Mouse (Mus musculus) spleen, postnatal 36 days (tissue): ENCODE data around the gene Creb3l1.

ENCODE experiments used
- DNase-seq, 2 experiments: peaks; one replicate each; pipeline ENCODE4 v3.0.0; 2022; ENCODE audit warnings: low spot score in 2 of 2, mixed read lengths in 1 of 2

Gene Creb3l1

DNA sequence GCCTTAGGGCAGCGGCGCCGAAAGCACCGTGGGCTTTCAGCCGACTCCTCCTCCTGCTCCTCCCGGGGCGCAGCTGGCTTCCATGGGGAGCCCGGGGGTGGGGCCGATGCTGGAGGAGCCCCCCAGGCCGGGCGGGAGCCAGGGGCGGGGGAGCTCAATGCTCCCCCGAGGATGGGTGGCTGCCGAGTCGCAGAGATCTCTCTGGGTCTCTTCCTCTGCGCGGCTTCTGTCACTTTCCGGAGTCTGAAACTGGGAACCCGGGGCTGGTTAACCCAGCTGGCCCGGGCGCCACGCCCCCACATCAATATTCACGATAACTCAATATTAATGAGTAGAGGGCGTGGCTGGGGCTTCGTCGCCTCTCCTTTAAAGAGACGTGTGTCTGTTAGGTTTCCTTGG is at the start of gene Creb3l1:
Gene Creb3l1, minus strand, starts transcription at position 229 of the 399 bp plus-strand sequence.
- DNase-seq: peak; percentile 27 to 46

- DNase-seq: no peak
Measured at GRCm38 (mm10) chr2:92071143-92071542, 46.8 kb upstream of the Creb3l1 start.

DNA sequence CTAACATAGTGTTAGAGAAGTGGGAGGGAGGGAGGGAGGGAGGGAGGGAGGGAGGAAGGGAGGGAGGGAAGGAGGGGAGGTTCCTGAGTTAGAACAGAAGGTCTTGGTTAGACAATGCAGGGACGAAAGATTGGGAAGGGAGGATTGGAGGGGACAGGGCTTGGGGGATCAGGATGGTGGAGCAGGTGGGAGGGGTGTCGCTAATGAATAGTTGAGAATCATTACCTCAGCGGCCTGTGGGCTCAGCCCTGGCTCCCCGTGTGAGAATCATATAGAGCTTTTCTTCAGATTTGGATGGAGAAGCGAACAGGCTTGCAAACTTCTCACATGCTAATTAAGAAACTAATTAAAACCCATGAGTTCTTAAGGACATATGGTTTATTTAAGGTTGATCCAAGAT is 45.3 kb upstream of the Creb3l1 start:
- no peak for DNase-seq

DNA sequence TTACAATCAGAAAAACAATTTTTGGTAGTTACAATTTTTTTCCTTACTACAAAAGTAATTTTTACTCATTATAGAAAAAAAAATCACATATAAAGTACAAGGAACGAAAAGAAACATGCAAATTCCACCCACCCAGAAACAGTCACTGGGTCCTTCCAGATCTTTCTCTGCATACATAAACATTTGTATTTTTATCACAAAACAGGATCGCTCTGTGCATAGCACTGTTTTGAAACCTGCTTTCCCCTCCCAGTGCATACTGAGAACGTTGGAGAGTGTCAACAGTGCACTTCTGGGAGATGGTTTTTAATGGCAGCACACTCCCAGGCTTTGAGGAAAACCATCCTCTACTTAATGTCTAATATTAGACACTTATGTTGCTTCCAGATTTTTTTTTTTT is 43.3 kb upstream of the Creb3l1 start:
- DNase-seq: no peak

DNA sequence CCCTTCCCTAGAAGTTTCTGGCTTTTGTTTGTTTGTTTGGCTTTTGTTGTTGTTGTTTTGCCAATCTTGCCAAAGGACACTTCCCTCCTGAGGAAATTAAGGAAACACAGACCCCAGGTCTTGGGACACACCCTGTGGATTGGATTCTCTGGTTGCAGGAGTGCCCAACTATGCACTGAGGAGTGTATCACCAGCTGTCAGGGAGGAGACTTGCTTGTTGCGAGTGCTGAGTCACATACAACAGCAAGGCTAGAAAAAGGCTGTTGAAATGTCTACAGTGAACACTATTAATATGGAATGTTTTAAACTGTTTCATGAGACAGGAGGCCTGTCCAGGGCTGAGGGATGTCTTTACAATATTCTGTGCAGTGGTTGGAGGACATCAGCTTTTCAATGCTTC is 42.6 kb upstream of the Creb3l1 start:
- no peak for DNase-seq

- no peak for DNase-seq
Measured at GRCm38 (mm10) chr2:92065938-92066337, 41.6 kb upstream of the Creb3l1 start.

GRCm38 (mm10) chr2:92065269-92065888 is 41.1 kb upstream of the Creb3l1 start:
- DNase-seq: peak in 1 of 2 experiments; percentile 1

DNA sequence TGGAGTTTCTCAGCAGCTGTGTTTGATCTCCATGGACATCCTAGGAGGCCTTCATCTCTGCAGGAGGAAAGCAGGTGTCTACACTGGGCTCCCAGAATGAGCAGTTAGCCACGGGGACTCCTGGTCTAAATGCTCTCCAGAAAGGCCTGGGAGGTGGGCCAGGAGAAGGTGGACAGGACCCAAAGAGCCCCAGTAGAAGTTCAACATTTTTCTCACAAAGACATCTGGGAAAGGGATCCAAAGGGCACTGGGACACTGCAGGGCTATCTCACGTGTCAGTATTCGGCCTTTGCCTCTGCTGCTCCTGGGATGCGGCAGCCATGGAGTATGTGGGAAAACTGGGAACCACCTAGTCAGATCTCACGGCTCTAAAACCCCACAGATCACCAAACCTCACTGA is 38.8 kb upstream of the Creb3l1 start:
- DNase-seq: no peak

DNA sequence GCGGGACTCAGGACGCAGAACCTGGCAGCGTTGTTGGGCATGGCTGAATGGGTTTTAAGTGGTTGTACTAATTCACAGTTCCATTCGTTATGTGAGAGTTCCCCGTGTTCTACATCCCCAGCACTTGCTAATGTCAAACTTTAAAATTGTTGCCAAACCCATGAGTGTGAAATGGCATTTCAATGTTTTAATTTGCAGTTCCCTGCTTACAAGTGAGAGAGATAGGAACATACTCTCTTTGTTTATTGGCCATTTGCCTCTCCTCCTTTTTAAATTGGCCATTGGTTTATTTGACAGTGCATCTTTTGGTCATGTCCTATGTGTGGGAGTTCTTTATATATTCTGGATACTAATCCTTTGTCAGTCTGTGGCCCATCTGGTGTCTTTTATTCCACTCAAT is 37.0 kb upstream of the Creb3l1 start:
- DNase-seq: no peak

DNA sequence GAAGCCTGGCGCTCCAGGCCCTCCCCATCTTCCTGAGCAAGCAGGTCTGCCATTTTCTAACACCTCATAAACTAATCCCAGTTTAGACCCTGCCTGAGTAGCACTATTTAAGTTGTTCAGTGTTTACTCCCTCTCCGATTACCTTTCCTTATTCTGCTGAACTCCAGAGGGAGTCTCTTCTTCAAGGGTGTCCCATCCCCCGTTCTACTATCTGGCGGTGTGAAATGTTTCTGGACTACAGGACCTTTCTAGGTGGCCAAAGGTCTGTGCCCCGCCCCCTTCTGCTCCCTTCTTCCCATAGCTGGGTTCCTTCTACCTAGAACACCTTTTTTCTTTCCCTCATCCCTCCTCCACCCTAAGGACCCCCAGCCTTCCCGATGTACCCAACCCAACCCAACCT is 36.0 kb upstream of the Creb3l1 start:
- no peak for DNase-seq

DNA sequence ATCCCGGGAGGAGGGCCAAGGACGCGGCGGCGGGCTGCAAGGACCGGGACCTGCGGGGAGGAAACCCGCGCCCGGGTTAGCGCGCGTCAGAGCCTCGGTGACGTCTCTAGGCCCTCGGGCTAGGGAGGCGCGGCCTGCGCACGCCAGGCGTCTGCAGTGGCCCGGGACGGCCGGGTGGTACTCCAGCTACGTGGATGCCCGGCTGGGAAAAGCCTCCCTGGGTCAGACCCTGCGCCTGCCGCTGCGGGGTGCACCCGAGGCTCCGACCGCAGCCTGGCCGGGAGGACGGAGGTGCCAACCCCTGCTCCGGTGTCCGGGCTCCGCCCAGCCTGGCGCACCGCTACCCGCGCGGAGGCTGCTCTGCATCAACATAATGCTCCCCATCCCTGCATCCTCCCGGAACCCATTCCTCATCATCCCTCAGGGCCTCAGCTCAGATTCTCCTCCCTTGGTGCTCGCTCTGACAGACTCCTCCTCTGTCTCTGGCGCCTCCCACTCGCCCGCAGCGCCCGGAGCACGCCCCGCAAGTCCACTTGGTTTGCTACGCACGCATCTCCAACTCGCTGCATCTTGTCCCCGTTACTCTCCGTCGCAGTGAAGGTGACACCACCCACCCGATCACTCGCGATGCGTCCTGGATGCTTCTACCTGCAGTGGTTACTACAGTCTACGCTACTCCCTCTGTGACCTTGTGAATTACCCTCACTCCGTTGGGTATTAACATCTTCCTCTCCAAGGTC is 35.3 kb upstream of the Creb3l1 start:
- peak in 1 of 2 experiments; percentile 5 for DNase-seq

DNA sequence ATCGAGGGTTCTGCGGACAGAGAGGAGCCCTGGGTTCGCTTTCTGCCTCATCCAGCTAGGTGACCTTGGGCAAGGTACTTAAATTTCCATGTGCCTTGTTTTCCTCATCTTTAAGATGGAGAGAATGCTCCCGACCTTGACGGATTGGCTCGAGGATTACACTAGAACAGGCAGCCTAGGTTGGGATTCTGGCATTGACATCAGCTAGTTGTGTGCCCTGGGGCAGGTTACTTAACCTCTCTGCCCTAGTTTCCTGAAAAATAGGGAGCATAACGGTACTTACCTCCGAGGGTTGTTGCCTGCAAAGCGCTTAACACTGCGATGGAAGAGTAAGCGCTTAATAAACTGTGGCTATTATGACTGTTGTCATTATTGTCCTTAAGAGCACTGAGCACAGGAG is 34.6 kb upstream of the Creb3l1 start:
- DNase-seq: no peak

DNA sequence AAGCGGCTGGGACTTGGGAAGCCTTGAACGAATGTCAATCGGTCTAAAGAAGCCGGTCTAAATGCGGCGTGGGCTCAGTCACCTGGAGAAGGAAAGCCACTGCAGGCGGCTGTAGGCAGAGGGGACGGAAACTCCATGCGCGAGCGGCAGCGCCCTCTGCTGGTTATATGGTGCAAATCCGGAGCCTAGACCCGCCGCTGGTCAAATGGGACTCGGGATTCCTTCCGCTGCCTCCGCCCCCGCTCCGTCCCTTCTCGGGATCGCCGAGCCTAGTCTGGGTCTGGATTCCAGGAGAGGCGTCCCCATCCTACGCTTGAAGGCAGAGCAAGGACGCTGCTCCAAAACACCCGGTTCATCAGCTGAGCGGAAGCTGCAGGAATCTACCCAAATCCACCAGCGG is 34.2 kb upstream of the Creb3l1 start:
- peak; percentile 57 to 64 for DNase-seq

DNA sequence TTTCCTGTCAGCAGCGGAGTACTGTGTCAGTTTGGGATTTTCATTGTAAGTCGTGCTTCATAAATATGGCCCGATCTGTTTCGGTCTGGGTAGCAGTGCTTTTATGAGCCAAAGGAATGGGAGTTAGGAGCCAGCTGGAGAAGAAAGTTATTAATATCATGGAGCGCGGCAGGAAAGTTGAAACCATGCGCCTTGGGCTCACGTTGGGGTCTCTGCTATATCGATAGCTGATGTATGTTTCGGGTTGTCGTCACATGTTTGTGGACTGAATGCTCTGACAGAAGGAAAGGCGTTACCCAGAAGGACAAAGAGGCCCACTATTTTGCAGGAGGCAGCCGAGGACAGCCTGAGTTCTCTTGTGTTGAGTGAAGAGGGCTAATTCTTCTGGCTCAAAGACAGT is 32.5 kb upstream of the Creb3l1 start:
- DNase-seq: no peak

GRCm38 (mm10) chr2:92055831-92056236 is 31.5 kb upstream of the Creb3l1 start:
- DNase-seq: peak; percentile 6 to 21

DNA sequence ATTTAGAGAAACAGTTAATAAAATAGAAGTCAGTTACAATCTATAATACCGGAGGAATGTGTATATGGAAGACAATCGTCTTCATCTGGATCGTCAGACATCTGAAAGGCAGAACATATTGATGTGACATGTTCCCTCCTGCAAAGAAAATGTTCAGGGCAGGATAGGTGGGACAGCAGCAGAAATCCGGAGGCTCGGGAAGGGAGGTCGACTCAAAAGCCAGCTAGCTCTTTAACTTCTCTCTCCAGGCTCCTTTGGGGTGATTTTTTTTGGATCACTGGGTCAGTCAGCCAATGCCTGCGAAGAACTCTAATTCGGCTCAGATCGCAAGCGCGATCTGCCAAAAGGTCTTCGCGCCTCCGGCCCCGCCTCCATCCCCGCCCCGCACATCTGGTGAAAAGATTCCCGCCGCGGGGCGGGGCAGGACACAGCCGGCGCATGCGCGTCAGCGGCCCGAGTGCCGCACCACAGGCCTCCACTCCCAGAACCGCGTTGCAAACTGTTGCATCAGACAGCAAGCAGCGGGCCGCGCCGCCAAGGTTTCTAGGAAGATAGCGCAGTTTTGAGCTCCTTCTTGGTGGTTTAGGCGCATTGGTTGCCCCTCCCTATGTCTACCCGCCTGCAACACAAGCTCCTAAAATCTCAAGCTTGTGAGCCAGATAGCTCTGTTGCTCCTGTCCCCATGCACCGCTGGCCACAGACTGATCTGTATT is 31.0 kb upstream of the Creb3l1 start:
- peak; percentile 74 for DNase-seq

GRCm38 (mm10) chr2:92052754-92053153 is 28.5 kb upstream of the Creb3l1 start:
- no peak for DNase-seq

DNA sequence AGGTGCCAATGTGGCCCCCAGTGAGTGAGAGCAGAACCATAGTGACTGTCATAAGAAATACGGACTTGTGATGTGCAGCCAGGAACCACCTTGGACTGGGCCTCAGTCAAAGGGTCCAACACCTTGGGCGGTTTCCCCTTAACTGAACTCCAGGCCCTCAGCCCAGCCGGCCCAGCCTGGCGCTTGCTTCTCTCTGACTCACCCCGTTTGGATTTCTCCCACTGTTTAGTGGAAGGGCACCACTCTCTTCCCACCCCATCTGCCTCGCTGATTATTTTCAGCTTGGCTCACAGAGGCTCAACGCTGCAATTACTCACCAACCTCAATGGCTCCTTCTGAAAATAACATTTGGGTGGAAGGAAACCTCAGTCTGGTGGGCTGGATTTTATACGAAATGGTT is 27.9 kb upstream of the Creb3l1 start:
- DNase-seq: no peak

DNA sequence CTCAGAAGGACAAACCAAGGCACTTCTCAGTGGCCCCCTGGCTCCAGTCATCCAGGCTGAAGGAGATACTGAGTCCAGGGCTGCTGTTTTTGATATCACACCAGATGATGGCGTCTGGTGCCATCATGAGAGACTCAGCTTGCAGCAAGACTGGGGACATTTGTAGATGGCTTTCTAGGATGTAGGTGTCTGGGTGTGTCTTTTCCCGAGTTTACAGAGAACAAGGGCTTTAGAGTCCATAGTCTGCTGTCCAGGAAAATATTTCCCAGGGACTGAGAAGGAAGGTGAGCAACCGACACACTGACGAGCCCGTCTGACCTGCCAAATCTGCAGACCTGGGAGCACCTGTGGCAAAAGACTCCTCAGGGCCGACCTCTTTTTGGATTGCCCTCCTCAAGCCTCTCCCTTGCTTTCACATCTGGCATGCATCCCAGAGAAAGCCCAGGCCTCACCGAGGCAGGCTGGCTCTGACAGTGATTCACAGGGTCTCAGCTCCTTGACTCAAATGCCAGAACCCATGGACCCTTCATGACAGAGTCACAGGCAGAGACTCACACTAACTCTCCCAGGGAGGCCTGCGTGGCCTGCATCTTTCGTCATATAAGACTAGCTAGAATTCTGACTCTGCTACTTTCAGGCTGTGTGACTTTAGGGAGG is 23.9 kb upstream of the Creb3l1 start:
- DNase-seq: no peak

GRCm38 (mm10) chr2:92047601-92048000 is 23.3 kb upstream of the Creb3l1 start:
- DNase-seq: no peak

- no peak for DNase-seq
Measured at GRCm38 (mm10) chr2:92043285-92043684, 19.0 kb upstream of the Creb3l1 start.

DNA sequence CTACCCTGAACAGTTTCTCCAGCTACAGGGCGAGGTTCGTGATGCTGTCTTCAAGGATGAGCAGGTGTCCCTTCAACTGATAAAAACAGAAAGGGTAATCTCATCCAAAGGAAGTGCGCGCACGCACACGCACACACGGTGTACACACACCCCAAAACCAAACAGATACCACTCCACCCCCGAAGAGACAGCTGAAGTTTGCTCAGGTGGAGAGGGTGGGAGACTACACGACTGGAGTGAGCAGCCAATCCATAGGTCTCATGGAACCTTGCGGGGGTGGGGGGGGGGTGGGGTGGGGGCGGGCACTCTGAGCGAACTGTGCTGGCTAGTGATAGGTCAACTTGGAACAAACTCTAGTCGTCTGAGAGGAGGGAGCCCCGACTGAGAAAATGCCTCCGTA is 17.2 kb upstream of the Creb3l1 start:
- no peak for DNase-seq
